Mouse (Mus musculus) kidney, adult 2 months (tissue): ENCODE data around the gene C130074G19Rik.

Experiments
- CTCF ChIP-seq: fragments of 200-500 bp; conservative IDR thresholded peaks from 2 replicates; pipeline ENCODE4 v1.5.1; 2011; ENCODE audit warnings: low read depth, mild to moderate bottlenecking, control low read depth, low read length, moderate library complexity, mixed read lengths; ENCODE audit not compliant: insufficient read depth, insufficient read length
- POLR2A ChIP-seq: fragments of 200-500 bp; IDR thresholded peaks from one replicate; pipeline ENCODE4 v1.6.1; 2011; ENCODE audit warnings: low read depth, low read length, control low read depth

DNA sequence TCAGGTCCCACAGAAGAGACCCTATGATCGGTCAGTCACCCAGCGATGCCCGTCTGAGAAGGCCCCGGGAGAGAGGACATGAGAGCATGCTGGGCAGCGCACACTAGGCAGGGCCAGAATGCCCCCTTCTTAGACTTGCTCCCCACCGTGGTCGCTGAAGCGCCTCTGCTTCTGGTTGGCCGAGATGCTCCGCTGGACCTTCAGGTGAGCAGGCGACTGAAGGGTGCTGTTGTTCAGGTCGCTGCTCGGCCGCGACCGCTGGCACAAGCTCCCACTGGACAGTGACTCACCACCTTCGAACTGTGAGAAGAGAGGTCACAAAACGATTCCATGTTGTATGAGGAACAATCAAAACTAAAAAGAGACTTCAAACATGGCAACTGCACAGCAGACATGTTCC, 29.3 kb upstream of the C130074G19Rik start:
- no peak for TF ChIP-seq CTCF
- no peak for TF ChIP-seq POLR2A
